Mouse (Mus musculus) mesoderm, embryonic 11.5 days (tissue): ENCODE results near the gene Hoga1.

Experiments
- DNase-seq: peaks from one replicate; pipeline ENCODE4 v3.0.0-alpha.2; 2012; ENCODE audit warnings: low read depth, low spot score

Hoga1 gene

GRCm38 (mm10) chr19:42021681-42022541 lies 23.5 kb upstream of the Hoga1 start:
- DNase-seq: no peak

- no peak for DNase-seq
Observed at GRCm38 (mm10) chr19:42022542-42022848, 22.9 kb upstream of the Hoga1 start.

GRCm38 (mm10) chr19:42026158-42026557 lies 19.3 kb upstream of the Hoga1 start:
- DNase-seq: peak; percentile 84

GRCm38 (mm10) chr19:42031112-42031511 lies 14.3 kb upstream of the Hoga1 start:
- DNase-seq: no peak

- no peak for DNase-seq
Observed at GRCm38 (mm10) chr19:42033611-42034010, 11.8 kb upstream of the Hoga1 start.

- DNase-seq: no peak
Observed at GRCm38 (mm10) chr19:42034146-42034775, 11.1 kb upstream of the Hoga1 start.

- no peak for DNase-seq
Observed at GRCm38 (mm10) chr19:42034881-42035455, 10.4 kb upstream of the Hoga1 start.

GRCm38 (mm10) chr19:42035456-42036248 lies 9.8 kb upstream of the Hoga1 start, which contains the start of gene Ankrd2:
Ankrd2 (plus strand) TSS chr19:42036000.
- DNase-seq: peak; percentile 83

- DNase-seq: no peak
Observed at GRCm38 (mm10) chr19:42036357-42036756, 9.1 kb upstream of the Hoga1 start.

GRCm38 (mm10) chr19:42037167-42037702 lies 8.2 kb upstream of the Hoga1 start:
- DNase-seq: no peak

GRCm38 (mm10) chr19:42038310-42038709 lies 7.1 kb upstream of the Hoga1 start:
- no peak for DNase-seq

GRCm38 (mm10) chr19:42043988-42044387 lies 1.4 kb upstream of the Hoga1 start:
- DNase-seq: no peak

- DNase-seq: no peak
Observed at GRCm38 (mm10) chr19:42050251-42050650, 4.8 kb downstream of the Hoga1 start.

GRCm38 (mm10) chr19:42051351-42051750 lies 5.9 kb downstream of the Hoga1 start:
- no peak for DNase-seq

- DNase-seq: no peak
Observed at GRCm38 (mm10) chr19:42051948-42052347, 6.5 kb downstream of the Hoga1 start, which contains the start of gene 4933411K16Rik. 4933411K16Rik (plus strand) TSS chr19:42052248.

- DNase-seq: no peak
Observed at GRCm38 (mm10) chr19:42054255-42054654, 8.8 kb downstream of the Hoga1 start.

- DNase-seq: no peak
Observed at GRCm38 (mm10) chr19:42055881-42056280, 10.5 kb downstream of the Hoga1 start.

- DNase-seq: no peak
Observed at GRCm38 (mm10) chr19:42056719-42057409, 11.5 kb downstream of the Hoga1 start.

- DNase-seq: no peak
Observed at GRCm38 (mm10) chr19:42058426-42058825, 13.0 kb downstream of the Hoga1 start.

GRCm38 (mm10) chr19:42061443-42061842 lies 16.0 kb downstream of the Hoga1 start:
- DNase-seq: no peak
